Mouse (Mus musculus): Measurements from ENCODE around the gene Manba.

GRCm38 (mm10) chr3:135481608-135482007 is 3.8 kb upstream of the Manba start:
- TF ChIP-seq CTCF (conservative IDR thresholded peaks at IDR 0.05 in 1 of 2, IDR thresholded peaks at IDR 0.05 in 1 of 2; ENCODE audit: low read depth in 2 of 2, low read length in 2 of 2) (no peak), POLR2A (IDR thresholded peaks at IDR 0.05; ENCODE audit: low read depth, low read length) (no peak), USF2 (conservative IDR thresholded peaks at IDR 0.05; ENCODE audit: low read depth, low read length) (no peak), EP300 (IDR thresholded peaks at IDR 0.05; ENCODE audit: low read length) (no peak), ETS1 (conservative IDR thresholded peaks at IDR 0.05; ENCODE audit: low read depth, low read length) (no peak), UBTF (IDR thresholded peaks at IDR 0.05; ENCODE audit: low read depth, low read length) (no peak), MEF2A (IDR thresholded peaks at IDR 0.05; ENCODE audit: borderline replicate concordance, low read depth, low read length) (no peak), SIN3A (IDR thresholded peaks at IDR 0.05; ENCODE audit: low read length) (no peak), RCOR1 (conservative IDR thresholded peaks at IDR 0.05; ENCODE audit: low read depth, low read length) (no peak), POLR2AphosphoS2 (IDR thresholded peaks at IDR 0.05; ENCODE audit: low read depth, low read length) (no peak), JUND (conservative IDR thresholded peaks at IDR 0.05; ENCODE audit: low read depth, low read length) (no peak), ZKSCAN1 (IDR thresholded peaks at IDR 0.05; ENCODE audit: borderline replicate concordance, low read depth, low read length) (no peak), MXI1 (IDR thresholded peaks at IDR 0.05; ENCODE audit: low read depth, low read length) (no peak), ZC3H11A (IDR thresholded peaks at IDR 0.05; ENCODE audit: low read depth, low read length) (no peak)

Measured in CH12.LX (cell line).